Mouse (Mus musculus): ENCODE data around the gene Gm28374. TPM values are rescaled to one million over a fixed set of nuclear protein-coding genes. Genes with fewer than 3 reads are reported as not detected.

Gm28374 gene
- polyA plus RNA-seq, 1 experiment: 3.5 TPM

- no peaks in the 10 kb centered on the region for H3K27me3 ChIP-seq (ENCODE audit: control insufficient read depth, insufficient read depth, low read length)
- no peaks in the 10 kb centered on the region for H3K36me3 ChIP-seq (ENCODE audit: control insufficient read depth, insufficient read depth, low read length)
- no peak overlapping the region for H3K27ac ChIP-seq (ENCODE audit: control insufficient read depth, insufficient read depth, low read depth, low read length)
- peaks cover 9% of the 10 kb centered on the region for H3K4me1 ChIP-seq (ENCODE audit: control insufficient read depth, insufficient read depth, low read length)
- H3K4me3 ChIP-seq (ENCODE audit: control insufficient read depth, low read depth, low read length): no peak overlapping the region
- TF ChIP-seq POLR2A (IDR thresholded peaks at IDR 0.05; ENCODE audit: control insufficient read depth, low read depth, low read length) (no peak), CTCF (IDR thresholded peaks at IDR 0.05; ENCODE audit: control insufficient read depth, insufficient read depth, insufficient replicate concordance, low read depth, low read length) (no peak)
Measured at GRCm38 (mm10) chr19:6121761-6122160, 39.7 kb upstream of the Gm28374 start.

- H3K4me1 ChIP-seq (ENCODE audit: control insufficient read depth, insufficient read depth, low read length): peaks cover 9% of the 10 kb centered on the region
- no peaks in the 10 kb centered on the region for H3K27me3 ChIP-seq (ENCODE audit: control insufficient read depth, insufficient read depth, low read length)
- TF ChIP-seq POLR2A (IDR thresholded peaks at IDR 0.05; ENCODE audit: control insufficient read depth, low read depth, low read length): no peak
- TF ChIP-seq CTCF (IDR thresholded peaks at IDR 0.05; ENCODE audit: control insufficient read depth, insufficient read depth, insufficient replicate concordance, low read depth, low read length): no peak
- peak overlapping the region; percentile 83 for H3K4me3 ChIP-seq (ENCODE audit: control insufficient read depth, low read depth, low read length)
- no peaks in the 10 kb centered on the region; the same call in 1 of the 2 replicates for H3K36me3 ChIP-seq (ENCODE audit: control insufficient read depth, insufficient read depth, low read length)
- H3K27ac ChIP-seq (ENCODE audit: control insufficient read depth, insufficient read depth, low read depth, low read length): peak overlapping the region; percentile 80
Measured at GRCm38 (mm10) chr19:6118677-6119185, 36.7 kb upstream of the Gm28374 start.

GRCm38 (mm10) chr19:6117986-6118676 is 36.1 kb upstream of the Gm28374 start, which contains the start of gene Sac3d1:
TSS of gene Sac3d1 (minus strand) at chr19:6118650.
- peaks cover 9% of the 10 kb centered on the region for H3K4me1 ChIP-seq (ENCODE audit: control insufficient read depth, insufficient read depth, low read length)
- H3K27ac ChIP-seq (ENCODE audit: control insufficient read depth, insufficient read depth, low read depth, low read length): peak within 1 kb of the TSS; percentile 80
- H3K4me3 ChIP-seq (ENCODE audit: control insufficient read depth, low read depth, low read length): peak within 1 kb of the TSS; percentile 83
- no peaks in the 10 kb centered on the region; the same call in 1 of the 2 replicates for H3K36me3 ChIP-seq (ENCODE audit: control insufficient read depth, insufficient read depth, low read length)
- H3K27me3 ChIP-seq (ENCODE audit: control insufficient read depth, insufficient read depth, low read length): no peaks in the 10 kb centered on the region
- TF ChIP-seq CTCF (IDR thresholded peaks at IDR 0.05; ENCODE audit: control insufficient read depth, insufficient read depth, insufficient replicate concordance, low read depth, low read length) (no peak), POLR2A (IDR thresholded peaks at IDR 0.05; ENCODE audit: control insufficient read depth, low read depth, low read length) (peak; percentile 74)

- no peaks in the 10 kb centered on the region; the same call in 1 of the 2 replicates for H3K36me3 ChIP-seq (ENCODE audit: control insufficient read depth, insufficient read depth, low read length)
- TF ChIP-seq POLR2A (IDR thresholded peaks at IDR 0.05; ENCODE audit: control insufficient read depth, low read depth, low read length) (no peak), CTCF (IDR thresholded peaks at IDR 0.05; ENCODE audit: control insufficient read depth, insufficient read depth, insufficient replicate concordance, low read depth, low read length) (no peak)
Measured at GRCm38 (mm10) chr19:6117346-6117985, 35.4 kb upstream of the Gm28374 start.

GRCm38 (mm10) chr19:6116113-6116850 is 34.2 kb upstream of the Gm28374 start:
- H3K4me1 ChIP-seq (ENCODE audit: control insufficient read depth, insufficient read depth, low read length): peaks cover 6% of the 10 kb centered on the region
- no peak overlapping the region; the same call in none of the 2 replicates for H3K4me3 ChIP-seq (ENCODE audit: control insufficient read depth, low read depth, low read length)
- H3K27ac ChIP-seq (ENCODE audit: control insufficient read depth, insufficient read depth, low read depth, low read length): no peak overlapping the region
- H3K36me3 ChIP-seq (ENCODE audit: control insufficient read depth, insufficient read depth, low read length): no peaks in the 10 kb centered on the region; the same call in 1 of the 2 replicates
- H3K27me3 ChIP-seq (ENCODE audit: control insufficient read depth, insufficient read depth, low read length): no peaks in the 10 kb centered on the region
- no peak for TF ChIP-seq CTCF (IDR thresholded peaks at IDR 0.05; ENCODE audit: control insufficient read depth, insufficient read depth, insufficient replicate concordance, low read depth, low read length)
- no peak for TF ChIP-seq POLR2A (IDR thresholded peaks at IDR 0.05; ENCODE audit: control insufficient read depth, low read depth, low read length)

More at GRCm38 (mm10) chr19:6117346-6117985, 35.4 kb upstream of the Gm28374 start:
- Histone ChIP-seq H3K27ac (ENCODE audit: control insufficient read depth, insufficient read depth, low read depth, low read length) (peak overlapping the region; percentile 80), H3K4me1 (ENCODE audit: control insufficient read depth, insufficient read depth, low read length) (peaks cover 9% of the 10 kb centered on the region), H3K27me3 (ENCODE audit: control insufficient read depth, insufficient read depth, low read length) (no peaks in the 10 kb centered on the region), H3K4me3 (ENCODE audit: control insufficient read depth, low read depth, low read length) (peak overlapping the region; percentile 83)

- no peak overlapping the region for H3K4me3 ChIP-seq (ENCODE audit: control insufficient read depth, low read depth, low read length)
- H3K4me1 ChIP-seq (ENCODE audit: control insufficient read depth, insufficient read depth, low read length): no peaks in the 10 kb centered on the region; the same call in none of the 2 replicates
- no peaks in the 10 kb centered on the region; the same call in 1 of the 2 replicates for H3K36me3 ChIP-seq (ENCODE audit: control insufficient read depth, insufficient read depth, low read length)
- no peaks in the 10 kb centered on the region for H3K27me3 ChIP-seq (ENCODE audit: control insufficient read depth, insufficient read depth, low read length)
- no peak for TF ChIP-seq POLR2A (IDR thresholded peaks at IDR 0.05; ENCODE audit: control insufficient read depth, low read depth, low read length)
- H3K27ac ChIP-seq (ENCODE audit: control insufficient read depth, insufficient read depth, low read depth, low read length): no peak overlapping the region
Measured at GRCm38 (mm10) chr19:6113116-6113515, 31.1 kb upstream of the Gm28374 start.

- Histone ChIP-seq H3K4me1 (ENCODE audit: control insufficient read depth, insufficient read depth, low read length) (peaks cover 3% of the 10 kb centered on the region), H3K27ac (ENCODE audit: control insufficient read depth, insufficient read depth, low read depth, low read length) (no peak within 1 kb of the TSS), H3K36me3 (ENCODE audit: control insufficient read depth, insufficient read depth, low read length) (no peaks in the 10 kb centered on the region), H3K4me3 (ENCODE audit: control insufficient read depth, low read depth, low read length) (no peak within 1 kb of the TSS), H3K27me3 (ENCODE audit: control insufficient read depth, insufficient read depth, low read length) (no peaks in the 10 kb centered on the region)
- TF ChIP-seq CTCF (IDR thresholded peaks at IDR 0.05; ENCODE audit: control insufficient read depth, insufficient read depth, insufficient replicate concordance, low read depth, low read length): no peak
- no peak for TF ChIP-seq POLR2A (IDR thresholded peaks at IDR 0.05; ENCODE audit: control insufficient read depth, low read depth, low read length)
Measured at GRCm38 (mm10) chr19:6105586-6105985, 23.5 kb upstream of the Gm28374 start, which contains the start of gene Naaladl1. TSS of gene Naaladl1 (plus strand) at chr19:6105782.
